30 mouse cellular contexts compared by ENCODE assay signal in the genomic region with DNA sequence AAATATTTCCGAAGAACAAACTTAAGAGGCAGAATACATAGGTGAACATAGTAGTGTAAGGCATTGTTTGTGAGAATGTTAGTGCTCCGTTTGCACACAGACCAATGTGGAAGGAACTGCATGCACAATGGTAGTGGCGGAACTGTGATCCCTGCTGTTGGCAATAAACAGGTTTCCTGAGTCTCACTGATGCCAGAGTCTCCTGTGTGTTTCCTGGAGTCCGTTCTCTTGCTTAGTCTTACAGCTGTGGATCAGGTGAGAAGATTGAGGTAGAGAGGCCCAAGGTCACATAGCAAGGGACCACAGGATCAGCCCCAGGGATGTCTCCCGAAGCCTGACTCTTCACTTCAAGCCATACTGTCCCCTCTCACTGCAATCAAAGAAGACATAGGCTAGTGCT.
"Had no signal": no experiment of that assay in that cellular context is flagged by ENCODE, and none has a peak within 500 bp of the region (broad histone marks: within the 10 kb centered on the region; RNA-seq: fewer than 3 reads in every experiment).

No protein-coding gene starts in this region.

- ATAC-seq: liver, embryonic 12.5 days; liver, postnatal 0 days; lung, postnatal 0 days; midbrain, embryonic 13.5 days; midbrain, embryonic 15.5 days; midbrain, embryonic 16.5 days had no signal

- DNase-seq: liver; liver, embryonic 13.5 days; liver, postnatal 0 days; lung, adult 18-20 months; lung, adult 2 months; lung, postnatal 10 days; lung, postnatal 14 days; lung, postnatal 36 days; lung, postnatal 4 days; midbrain, embryonic 14.5 days had no signal

- H3K9ac ChIP-seq: limb, embryonic 12.5 days; limb, embryonic 13.5 days; limb, embryonic 15.5 days; liver, embryonic 12.5 days; liver, embryonic 13.5 days; liver, embryonic 14.5 days; liver, embryonic 15.5 days; liver, postnatal 0 days; lung, embryonic 14.5 days; lung, embryonic 15.5 days; midbrain, embryonic 12.5 days; midbrain, embryonic 13.5 days; midbrain, embryonic 15.5 days; neural tube, embryonic 12.5 days had no signal

- H3K4me1 ChIP-seq: limb, embryonic 10.5 days; limb, embryonic 13.5 days; limb, embryonic 15.5 days; liver, embryonic 15.5 days; midbrain, embryonic 10.5 days; midbrain, embryonic 12.5 days; midbrain, embryonic 13.5 days; midbrain, embryonic 15.5 days; neural tube, embryonic 12.5 days had no signal

- H3K27ac ChIP-seq: limb, embryonic 10.5 days; limb, embryonic 12.5 days; limb, embryonic 13.5 days; limb, embryonic 15.5 days; liver, embryonic 12.5 days; liver, embryonic 13.5 days; liver, embryonic 14.5 days; liver, embryonic 15.5 days; lung, embryonic 15.5 days; macrophage; midbrain, embryonic 10.5 days; midbrain, embryonic 12.5 days; midbrain, embryonic 13.5 days; midbrain, embryonic 15.5 days; neural tube, embryonic 12.5 days had no signal

- H3K9me3 ChIP-seq: limb, embryonic 10.5 days; limb, embryonic 12.5 days; limb, embryonic 13.5 days; limb, embryonic 15.5 days; liver, embryonic 12.5 days; liver, embryonic 13.5 days; liver, embryonic 15.5 days; lung, embryonic 15.5 days; megakaryocyte, embryonic 14.5 days; midbrain, embryonic 10.5 days; midbrain, embryonic 12.5 days; midbrain, embryonic 13.5 days; midbrain, embryonic 15.5 days; neural tube, embryonic 12.5 days had no signal

- H3K4me3 ChIP-seq: limb, embryonic 10.5 days; limb, embryonic 12.5 days; limb, embryonic 13.5 days; limb, embryonic 15.5 days; liver, embryonic 12.5 days; liver, embryonic 13.5 days; liver, embryonic 15.5 days; lung, embryonic 15.5 days; megakaryocyte, embryonic 14.5 days; midbrain, embryonic 10.5 days; midbrain, embryonic 12.5 days; midbrain, embryonic 13.5 days; midbrain, embryonic 15.5 days; neural tube, embryonic 12.5 days had no signal

- H3K4me2 ChIP-seq: limb, embryonic 12.5 days; limb, embryonic 13.5 days; limb, embryonic 15.5 days; liver, embryonic 11.5 days; liver, embryonic 12.5 days; liver, embryonic 13.5 days; liver, embryonic 15.5 days; lung, embryonic 14.5 days; lung, embryonic 15.5 days; midbrain, embryonic 11.5 days; midbrain, embryonic 12.5 days; midbrain, embryonic 13.5 days; midbrain, embryonic 15.5 days; neural tube, embryonic 12.5 days had no signal

- H3K27me3 ChIP-seq: limb, embryonic 12.5 days; limb, embryonic 13.5 days; limb, embryonic 15.5 days; liver, embryonic 13.5 days; liver, embryonic 15.5 days; lung, embryonic 15.5 days; midbrain, embryonic 12.5 days; midbrain, embryonic 13.5 days; midbrain, embryonic 15.5 days; neural tube, embryonic 12.5 days had no signal
